Mouse (Mus musculus) thymus, postnatal 25 days (tissue): ENCODE measurements around the gene Ank2.

Experiments used
- DNase-seq: peaks from one replicate; pipeline ENCODE4 v3.0.0; 2022

The Ank2 gene

DNA sequence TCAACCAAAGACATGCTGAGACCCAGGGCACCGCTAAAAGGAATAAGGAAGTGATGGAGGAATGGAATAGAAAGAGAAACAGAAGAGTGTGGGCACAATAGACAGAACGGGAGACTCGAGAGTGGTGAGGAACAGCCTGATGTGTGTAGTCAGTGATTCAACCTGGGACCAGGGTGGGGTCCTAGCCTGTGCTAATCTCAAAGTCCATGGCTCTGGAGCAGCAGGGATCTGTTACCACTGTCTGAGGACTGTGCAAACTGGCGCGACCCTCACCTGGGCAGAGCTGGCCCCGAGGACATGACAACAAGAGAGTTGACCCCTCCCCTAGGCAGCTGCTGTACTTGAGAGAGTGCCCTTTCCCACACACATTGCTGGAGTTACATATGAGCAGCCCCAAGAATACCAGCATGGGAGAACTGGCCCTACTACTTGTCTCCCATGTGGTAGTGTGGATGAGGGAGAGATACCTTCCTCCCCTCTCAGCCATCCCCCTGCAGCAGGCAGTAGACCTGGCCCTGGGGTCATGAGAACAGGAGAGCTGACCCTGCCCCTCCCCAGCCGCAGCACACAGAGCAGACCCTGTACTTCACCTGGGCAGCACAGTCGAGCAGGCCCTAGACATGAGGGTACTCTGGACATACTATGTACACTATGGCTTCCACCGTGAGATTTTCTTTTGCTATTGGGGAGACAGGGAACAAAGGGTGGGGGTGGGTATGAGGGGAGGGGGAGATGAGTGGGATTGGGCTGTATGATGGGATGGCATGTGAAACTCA is 493.1 kb downstream of the Ank2 start:
- DNase-seq: no peak

DNA sequence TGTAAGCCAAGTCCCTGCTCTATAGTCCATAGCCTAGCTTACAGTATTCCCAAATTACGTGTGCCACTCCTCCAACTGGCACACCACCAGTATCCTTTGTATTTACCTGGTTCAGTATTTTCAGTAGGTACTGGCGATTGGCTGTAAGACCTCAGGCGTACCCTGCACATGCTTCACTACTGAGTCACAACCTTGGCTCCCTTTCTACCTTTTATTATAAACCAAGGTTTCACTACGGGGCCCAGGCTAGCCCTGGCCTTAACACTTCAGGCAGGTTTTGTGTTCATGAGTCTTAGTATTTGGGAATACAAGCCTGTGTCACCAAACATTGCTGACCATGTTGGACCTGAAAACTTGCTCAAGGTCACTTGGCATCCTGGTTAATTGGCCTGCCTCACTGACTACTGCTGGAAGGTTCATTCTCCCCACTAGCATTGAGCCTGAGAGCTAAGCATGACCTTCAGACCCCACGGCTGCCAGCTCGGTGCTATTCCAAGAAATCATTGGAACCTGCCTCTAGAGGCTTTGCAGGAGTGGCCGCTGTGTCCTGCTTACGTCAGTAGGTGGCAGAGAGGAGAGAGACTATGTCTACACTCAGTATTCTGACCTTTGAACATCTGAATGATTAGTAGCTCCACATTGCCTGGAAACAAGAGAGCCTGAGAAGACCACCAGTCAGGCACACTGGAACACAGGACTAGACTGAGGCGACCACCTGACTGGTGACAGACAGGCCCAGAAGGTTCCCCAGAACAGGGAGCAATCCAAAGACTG is 494.1 kb downstream of the Ank2 start:
- DNase-seq: no peak

DNA sequence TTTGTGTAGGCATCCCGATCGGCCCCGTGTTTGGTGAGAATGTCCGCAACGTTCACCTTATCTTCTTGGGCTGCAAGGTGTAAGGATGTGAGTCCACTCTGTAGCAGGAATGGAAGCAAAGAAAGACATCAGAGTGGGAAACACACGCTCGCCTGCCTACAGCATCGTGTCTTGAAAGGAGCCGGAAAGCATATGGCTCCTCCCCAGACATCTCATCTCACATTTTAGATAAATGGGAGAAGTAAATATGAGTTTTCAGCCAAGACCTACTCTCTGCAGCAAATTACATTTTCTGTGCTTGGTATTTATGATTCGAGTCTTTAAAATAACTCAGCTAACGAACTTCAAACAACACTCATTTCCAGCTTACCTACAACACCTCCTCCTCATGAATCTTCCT is 495.2 kb downstream of the Ank2 start:
- DNase-seq: no peak

- DNase-seq: no peak
These were observed 500.4 kb downstream of the Ank2 start for GRCm38 (mm10) chr3:126998742-126999112.

- no peak for DNase-seq
These were observed 501.0 kb downstream of the Ank2 start for GRCm38 (mm10) chr3:126998008-126998741.

GRCm38 (mm10) chr3:126997391-126998007 is 501.7 kb downstream of the Ank2 start:
- no peak for DNase-seq

DNA sequence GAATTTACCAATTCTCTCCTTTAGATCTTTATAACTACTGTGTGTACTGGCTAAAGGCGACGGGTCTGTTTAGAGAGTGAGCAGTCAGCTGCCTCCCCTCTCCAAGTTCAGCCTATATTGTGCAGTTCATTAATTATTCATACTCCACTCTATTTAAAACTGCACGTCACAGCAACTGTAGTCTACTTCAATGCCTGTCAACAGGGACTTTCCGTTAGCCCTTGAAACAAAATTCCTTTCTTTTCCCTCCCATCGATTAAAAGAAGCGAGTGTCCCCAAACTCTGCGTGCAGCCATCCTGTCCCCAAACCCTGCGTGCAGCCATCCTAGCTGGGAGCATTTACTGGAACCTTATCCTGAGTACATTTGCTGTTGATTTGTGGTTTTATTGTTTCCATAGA is 502.4 kb downstream of the Ank2 start:
- DNase-seq: no peak

DNA sequence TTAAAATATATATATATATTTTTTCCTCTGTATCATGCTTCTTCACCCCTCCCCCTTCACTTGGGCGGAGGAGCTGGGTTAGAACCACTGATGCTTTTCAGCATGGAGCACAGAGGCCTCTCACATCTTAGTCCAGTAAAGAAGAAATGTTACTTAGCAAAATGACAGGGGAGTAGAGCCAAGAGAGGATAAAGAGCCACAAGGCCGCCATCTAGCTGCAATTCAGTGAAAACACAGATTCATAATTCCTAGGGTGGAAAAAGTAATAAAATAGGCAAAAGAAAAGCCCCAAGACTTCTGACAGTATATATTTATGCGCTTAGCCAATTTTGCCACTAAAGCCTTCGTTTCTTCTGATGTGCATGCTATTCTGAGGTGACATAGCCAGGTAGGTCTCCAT is 503.2 kb downstream of the Ank2 start:
- DNase-seq: no peak

DNA sequence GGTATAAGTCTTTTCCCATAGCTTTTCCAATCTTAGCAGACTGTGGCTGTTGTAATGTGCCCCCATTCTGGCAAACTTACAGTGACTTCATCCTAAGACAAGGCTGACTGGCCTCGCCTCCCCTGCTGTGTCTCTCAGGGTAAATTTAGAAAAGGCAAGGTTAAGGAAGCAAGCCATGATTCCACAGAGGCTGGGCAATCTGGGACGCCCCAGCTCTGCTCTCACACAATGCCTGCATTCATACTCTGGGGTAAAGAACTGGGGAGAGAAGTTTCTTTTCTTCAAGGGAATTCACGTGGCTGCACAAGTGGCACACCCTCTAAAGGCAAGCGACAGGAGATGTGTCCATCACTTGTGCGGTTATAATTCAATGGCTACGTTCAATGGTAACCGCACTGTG is 505.0 kb downstream of the Ank2 start:
- no peak for DNase-seq

GRCm38 (mm10) chr3:126989936-126990335 is 509.2 kb downstream of the Ank2 start:
- no peak for DNase-seq

DNA sequence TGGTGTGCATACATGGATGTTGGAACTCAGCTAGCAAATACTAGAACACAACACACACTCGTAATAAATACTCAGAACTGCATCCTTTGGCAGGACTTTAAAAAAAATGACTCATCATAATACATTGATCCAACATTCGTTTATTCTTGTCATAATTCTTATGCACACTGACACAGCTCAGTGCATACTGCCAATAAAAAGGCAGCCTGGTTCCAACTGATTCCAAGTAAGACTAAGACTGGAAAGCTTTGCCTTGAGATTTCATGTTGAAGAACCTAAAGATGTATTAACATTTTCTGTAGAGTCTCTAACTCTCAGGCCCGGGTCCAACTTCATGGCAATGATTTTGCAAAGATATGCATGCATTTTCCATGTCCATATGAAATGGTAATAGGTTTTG is 512.5 kb downstream of the Ank2 start:
- DNase-seq: no peak

- no peak for DNase-seq
These were observed 516.3 kb downstream of the Ank2 start for GRCm38 (mm10) chr3:126982814-126983213.

GRCm38 (mm10) chr3:126981163-126981562 is 518.0 kb downstream of the Ank2 start:
- no peak for DNase-seq

DNA sequence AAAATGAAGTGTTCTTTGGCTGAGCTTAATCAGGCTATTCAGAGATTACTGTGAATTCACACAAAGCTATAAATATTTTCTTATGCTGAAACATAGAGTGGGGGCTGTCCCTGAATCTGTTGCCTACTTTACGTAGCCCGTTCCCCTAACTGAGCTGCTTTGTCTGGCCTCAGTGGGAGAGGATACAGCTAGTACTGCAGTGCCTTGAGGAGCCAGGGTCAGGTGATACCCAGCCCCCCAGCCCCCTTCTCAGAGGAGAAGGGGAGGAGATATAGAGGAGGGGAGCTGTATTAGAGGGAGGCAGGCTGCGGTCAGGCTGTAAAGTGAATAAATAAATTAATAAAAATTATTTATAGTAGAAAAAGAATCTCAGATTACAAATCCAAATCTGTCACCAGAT is 519.5 kb downstream of the Ank2 start:
- no peak for DNase-seq

DNA sequence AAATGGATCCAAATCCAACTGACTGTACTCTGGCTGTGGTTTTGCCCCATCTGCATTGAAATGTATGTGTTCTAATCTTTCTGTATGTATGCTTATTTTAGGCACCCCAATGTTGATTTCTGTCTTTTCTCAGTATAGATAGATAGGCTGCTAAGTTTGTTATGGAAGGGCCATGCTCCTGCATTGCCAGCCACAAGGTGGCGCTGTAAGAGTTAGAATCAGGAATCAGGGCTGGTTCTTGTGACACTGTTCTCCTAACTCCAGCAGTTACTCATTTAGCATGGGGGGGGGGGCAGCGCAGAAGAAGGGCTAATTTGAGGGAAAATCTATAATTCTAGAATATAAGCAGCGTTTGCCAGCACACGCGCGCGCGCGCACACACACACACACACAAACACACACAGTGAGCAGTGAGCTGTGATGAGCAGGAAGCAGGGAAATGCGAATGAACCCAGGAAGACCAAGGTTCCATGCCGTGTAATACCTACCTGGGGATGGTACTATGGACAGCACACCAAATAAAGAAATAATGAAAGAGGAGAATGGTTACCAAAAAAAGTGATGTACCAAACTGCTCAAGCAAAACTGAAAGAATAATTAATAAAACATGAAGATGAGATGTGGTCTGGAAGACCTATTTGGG is 520.3 kb downstream of the Ank2 start:
- peak; percentile 42 for DNase-seq

- no peak for DNase-seq
These were observed 521.8 kb downstream of the Ank2 start for GRCm38 (mm10) chr3:126977399-126977798.

- DNase-seq: no peak
These were observed 522.4 kb downstream of the Ank2 start for GRCm38 (mm10) chr3:126976793-126977192.

DNA sequence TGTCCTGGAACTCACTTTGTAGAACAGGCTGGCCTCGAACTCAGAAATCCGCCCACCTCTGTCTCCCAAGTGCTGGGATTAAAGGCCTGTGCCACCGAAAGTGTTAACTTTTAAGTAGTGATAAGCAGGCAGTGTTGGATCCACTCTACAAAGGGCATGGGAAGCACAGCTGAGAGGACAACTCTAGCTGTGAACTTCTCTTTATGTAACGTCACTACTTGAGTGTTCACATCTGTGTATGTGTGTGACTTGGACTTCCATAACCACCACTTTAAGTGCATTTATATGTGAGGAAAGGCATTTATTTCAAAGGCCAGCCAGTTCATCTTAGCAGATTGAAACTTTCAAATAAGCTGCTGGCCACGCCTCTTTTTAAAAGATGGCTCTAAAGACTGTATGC is 523.7 kb downstream of the Ank2 start:
- no peak for DNase-seq

DNA sequence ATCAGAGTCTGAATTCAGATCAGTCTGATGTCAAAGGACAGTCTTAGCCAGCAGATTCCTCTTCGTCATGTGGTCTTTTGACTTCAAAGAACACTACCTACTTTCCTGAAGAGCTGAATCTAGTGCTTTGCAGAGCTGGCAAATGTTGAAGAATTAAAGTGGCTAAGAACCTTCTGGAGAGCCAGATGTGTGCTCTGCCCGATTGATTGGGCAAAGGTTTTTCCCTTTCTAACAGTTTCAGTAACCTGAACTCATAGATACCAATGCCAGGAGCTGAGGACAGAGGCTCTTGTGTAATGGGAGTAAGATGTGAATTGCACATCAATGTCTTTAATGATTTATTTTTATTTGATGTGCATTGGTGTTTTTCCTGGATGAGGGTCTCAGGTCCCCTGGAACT is 525.6 kb downstream of the Ank2 start:
- DNase-seq: no peak

DNA sequence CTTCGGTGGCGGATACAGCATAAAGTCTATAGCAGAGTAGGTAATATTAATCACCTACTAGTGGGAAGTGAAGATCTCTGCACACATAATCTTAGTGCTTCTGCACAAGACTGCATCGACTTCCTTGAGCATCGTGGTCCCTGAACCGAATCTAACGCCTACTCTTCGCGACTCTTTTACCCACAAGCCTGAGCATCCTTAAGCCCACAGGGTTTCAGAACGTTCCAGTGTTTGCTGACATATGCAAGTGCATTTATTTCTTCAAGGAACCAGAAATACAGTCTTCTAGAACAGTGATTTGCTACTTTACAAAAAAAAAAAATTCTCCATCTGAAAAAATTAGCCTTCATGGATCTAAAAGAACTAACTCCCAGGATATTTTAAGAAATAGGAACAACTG is 527.6 kb downstream of the Ank2 start:
- no peak for DNase-seq

DNA sequence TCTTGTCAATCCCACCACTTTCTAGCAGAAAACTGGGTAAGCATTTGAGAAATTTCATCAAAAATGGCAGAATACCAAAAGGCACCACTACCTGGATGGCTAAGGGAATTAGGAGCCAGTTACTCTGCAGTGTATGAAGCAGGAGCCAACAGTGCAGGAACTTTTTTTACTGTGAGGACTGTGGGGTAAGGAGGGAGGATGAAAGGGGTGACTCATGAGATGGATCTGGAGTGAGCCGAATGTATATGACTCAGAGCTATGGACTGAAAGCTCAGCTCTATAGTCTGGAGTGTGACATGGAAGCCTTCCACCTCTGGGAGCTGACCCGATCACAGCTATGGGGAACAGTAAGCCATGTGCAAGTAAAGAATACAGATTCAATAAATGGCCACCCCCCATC is 530.4 kb downstream of the Ank2 start:
- no peak for DNase-seq

- no peak for DNase-seq
These were observed 533.4 kb downstream of the Ank2 start for GRCm38 (mm10) chr3:126965767-126966166.

DNA sequence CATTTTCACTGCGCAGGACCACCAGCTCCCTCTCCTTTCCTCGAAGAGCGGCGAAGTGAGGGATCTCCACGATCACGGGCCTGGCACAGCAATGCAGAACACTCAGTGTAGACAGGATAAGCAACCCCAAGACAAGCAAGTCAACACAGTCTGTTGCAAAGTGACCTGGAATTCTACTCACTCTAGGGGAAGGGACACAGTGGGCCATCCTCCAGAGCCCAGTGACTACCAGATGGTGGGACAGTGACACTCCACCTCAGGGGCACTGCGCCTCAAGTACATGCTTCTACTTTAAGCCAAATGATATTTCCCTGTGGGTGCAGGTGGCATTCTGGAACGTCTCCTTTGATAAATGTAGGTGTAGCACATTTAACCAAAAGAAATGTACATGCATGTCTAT is 536.8 kb downstream of the Ank2 start:
- DNase-seq: no peak
